Mouse (Mus musculus): ENCODE results near the gene Slc26a6. TPM values are rescaled to one million over a fixed set of nuclear protein-coding genes. Genes with fewer than 3 reads are reported as not detected.
A peak's percentile ranks its signal among the peaks of the same experiment; 100 is the strongest.

Slc26a6 gene
- polyA plus RNA-seq, 1 experiment from 2014 or later = 13.5 TPM

DNA sequence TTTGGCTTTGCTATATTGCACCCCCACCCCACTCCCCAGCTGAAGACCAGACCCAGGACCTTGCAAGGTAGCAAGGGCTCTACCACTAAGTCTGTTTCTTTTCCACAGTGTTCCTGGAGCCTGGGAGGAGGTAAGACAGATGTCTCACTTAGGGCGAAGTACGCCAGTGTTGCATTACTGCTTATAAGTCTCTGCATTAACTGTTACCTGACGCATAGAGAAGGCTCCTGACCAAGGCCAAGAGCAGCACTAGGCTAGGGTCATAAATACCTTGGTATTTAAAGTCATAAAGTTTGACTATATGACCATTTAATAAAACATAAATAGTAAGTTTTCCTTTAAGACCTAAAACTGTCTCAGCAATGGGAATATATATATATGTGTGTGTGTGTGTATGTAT, 75.3 kb downstream of the Slc26a6 start:
- H3K4me3 ChIP-seq (ENCODE audit: low read depth, low read length) = no peak overlapping the region
- no peaks in the 10 kb centered on the region for H3K27me3 ChIP-seq (ENCODE audit: control insufficient read depth, insufficient read depth, low read length)
- DNase-seq (ENCODE audit: low spot score) (no peak), ATAC-seq (ENCODE audit: insufficient number of reproducible peaks, low FRiP score, low TSS enrichment, low read depth) (no peak)
- no peaks in the 10 kb centered on the region for H3K9me3 ChIP-seq (ENCODE audit: control insufficient read depth, low read length)
- H3K36me3 ChIP-seq (ENCODE audit: control insufficient read depth, insufficient read depth, low read length) = no peaks in the 10 kb centered on the region
- WGBS = 86% methylated on average over 3 of the region's 3 CpGs
- H3K9ac ChIP-seq (ENCODE audit: low read length) = no peak overlapping the region
- H3K4me1 ChIP-seq (ENCODE audit: control insufficient read depth, insufficient read depth, low read length) = no peaks in the 10 kb centered on the region
- no peak overlapping the region for H3K27ac ChIP-seq (replicated peaks; ENCODE audit: low read depth, low read length)
- no peak overlapping the region for H3K4me2 ChIP-seq (ENCODE audit: low read depth, severe bottlenecking)

DNA sequence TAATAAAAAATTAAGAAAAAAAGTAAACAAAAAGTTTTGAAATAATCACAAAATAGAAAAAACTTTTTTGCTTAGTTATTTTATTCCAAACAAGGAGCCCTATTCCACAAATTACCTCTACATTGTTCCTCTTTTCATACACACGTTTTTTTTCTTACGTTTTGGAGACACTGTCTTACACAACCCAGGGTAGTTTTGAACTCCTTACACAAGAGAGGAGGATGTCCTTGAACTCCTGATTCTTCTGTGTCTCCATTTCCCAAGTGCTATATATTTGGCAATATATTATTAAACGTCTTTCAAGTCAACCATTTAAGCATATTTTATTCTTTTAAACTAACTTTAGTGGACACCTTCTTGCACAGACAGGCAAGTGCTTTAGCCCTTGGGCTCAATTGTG, 82.9 kb downstream of the Slc26a6 start:
- Histone ChIP-seq H3K27me3 (ENCODE audit: control insufficient read depth, insufficient read depth, low read length) (no peaks in the 10 kb centered on the region), H3K9ac (ENCODE audit: low read length) (no peak overlapping the region), H3K9me3 (ENCODE audit: control insufficient read depth, low read length) (no peaks in the 10 kb centered on the region), H3K36me3 (ENCODE audit: control insufficient read depth, insufficient read depth, low read length) (peaks cover 16% of the 10 kb centered on the region), H3K27ac (replicated peaks; ENCODE audit: low read depth, low read length) (no peak overlapping the region), H3K4me2 (ENCODE audit: low read depth, severe bottlenecking) (no peak overlapping the region), H3K4me1 (ENCODE audit: control insufficient read depth, insufficient read depth, low read length) (no peaks in the 10 kb centered on the region), H3K4me3 (ENCODE audit: low read depth, low read length) (no peak overlapping the region; the same call in 1 of the 2 replicates)
- 18% methylated on average over 3 of the region's 3 CpGs for WGBS
- DNase-seq (ENCODE audit: low spot score) = no peak
- no peak for ATAC-seq (ENCODE audit: insufficient number of reproducible peaks, low FRiP score, low TSS enrichment, low read depth)

- peak; percentile 98 for DNase-seq (ENCODE audit: low spot score)
- peak; percentile 85 for ATAC-seq (ENCODE audit: insufficient number of reproducible peaks, low FRiP score, low TSS enrichment, low read depth)
- WGBS = under 1% methylated on average over 57 of the region's 58 CpGs
- H3K4me3 ChIP-seq (ENCODE audit: low read depth, low read length) = peak within 1 kb of the TSS; percentile 98
- H3K4me2 ChIP-seq (ENCODE audit: low read depth, severe bottlenecking) = peak within 1 kb of the TSS; percentile 77
- no peaks in the 10 kb centered on the region for H3K4me1 ChIP-seq (ENCODE audit: control insufficient read depth, insufficient read depth, low read length)
- H3K9ac ChIP-seq (ENCODE audit: low read length) = peak within 1 kb of the TSS; percentile 89
- no peaks in the 10 kb centered on the region for H3K27me3 ChIP-seq (ENCODE audit: control insufficient read depth, insufficient read depth, low read length)
- H3K9me3 ChIP-seq (ENCODE audit: control insufficient read depth, low read length) = no peaks in the 10 kb centered on the region
- peaks cover 16% of the 10 kb centered on the region for H3K36me3 ChIP-seq (ENCODE audit: control insufficient read depth, insufficient read depth, low read length)
- no peak within 1 kb of the TSS for H3K27ac ChIP-seq (replicated peaks; ENCODE audit: low read depth, low read length)
Measured at GRCm38 (mm10) chr9:108936418-108937364, 83.6 kb downstream of the Slc26a6 start, which contains the start of gene Uqcrc1. Gene Uqcrc1, plus strand, starts transcription at chr9:108936633.

- Histone ChIP-seq H3K4me1 (ENCODE audit: control insufficient read depth, insufficient read depth, low read length) (peaks cover 20% of the 10 kb centered on the region), H3K9me3 (ENCODE audit: control insufficient read depth, low read length) (no peaks in the 10 kb centered on the region), H3K4me2 (ENCODE audit: low read depth, severe bottlenecking) (no peak overlapping the region), H3K27ac (replicated peaks; ENCODE audit: low read depth, low read length) (no peak overlapping the region), H3K4me3 (ENCODE audit: low read depth, low read length) (no peak overlapping the region), H3K36me3 (ENCODE audit: control insufficient read depth, insufficient read depth, low read length) (peaks cover 35% of the 10 kb centered on the region), H3K27me3 (ENCODE audit: control insufficient read depth, insufficient read depth, low read length) (no peaks in the 10 kb centered on the region), H3K9ac (ENCODE audit: low read length) (no peak overlapping the region)
- DNase-seq (ENCODE audit: low spot score) (no peak), ATAC-seq (ENCODE audit: insufficient number of reproducible peaks, low FRiP score, low TSS enrichment, low read depth) (no peak)
- WGBS = 87% methylated on average over 9 of the region's 9 CpGs
Measured at GRCm38 (mm10) chr9:108945111-108945510, 92.0 kb downstream of the Slc26a6 start.

DNA sequence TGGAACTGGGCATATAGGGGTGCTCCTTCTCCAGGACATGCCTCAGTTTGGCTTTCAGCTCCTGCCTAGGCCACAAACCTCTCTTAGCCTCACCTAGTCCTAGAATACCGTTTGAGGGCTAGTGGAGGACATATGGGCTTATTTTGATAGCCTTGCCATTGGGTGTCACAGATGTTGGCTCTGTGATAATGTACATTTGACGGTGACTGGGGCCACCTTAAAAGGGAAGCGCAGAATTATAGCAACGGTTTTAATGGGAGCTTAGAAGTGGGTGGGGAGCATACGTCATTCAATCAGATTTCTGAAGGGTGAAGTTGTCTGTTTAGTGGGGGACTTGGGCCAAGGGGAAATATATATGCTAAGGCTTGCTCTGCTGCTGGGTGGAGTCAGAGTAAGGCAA, 92.5 kb downstream of the Slc26a6 start:
- no peak overlapping the region for H3K27ac ChIP-seq (replicated peaks; ENCODE audit: low read depth, low read length)
- H3K4me3 ChIP-seq (ENCODE audit: low read depth, low read length) = no peak overlapping the region
- no peaks in the 10 kb centered on the region for H3K9me3 ChIP-seq (ENCODE audit: control insufficient read depth, low read length)
- no peak overlapping the region for H3K4me2 ChIP-seq (ENCODE audit: low read depth, severe bottlenecking)
- peaks cover 23% of the 10 kb centered on the region for H3K4me1 ChIP-seq (ENCODE audit: control insufficient read depth, insufficient read depth, low read length)
- WGBS = 92% methylated on average over 5 of the region's 5 CpGs
- H3K9ac ChIP-seq (ENCODE audit: low read length) = no peak overlapping the region
- no peaks in the 10 kb centered on the region for H3K27me3 ChIP-seq (ENCODE audit: control insufficient read depth, insufficient read depth, low read length)
- ATAC-seq (ENCODE audit: insufficient number of reproducible peaks, low FRiP score, low TSS enrichment, low read depth) (no peak), DNase-seq (ENCODE audit: low spot score) (no peak)
- H3K36me3 ChIP-seq (ENCODE audit: control insufficient read depth, insufficient read depth, low read length) = peaks cover 35% of the 10 kb centered on the region

DNA sequence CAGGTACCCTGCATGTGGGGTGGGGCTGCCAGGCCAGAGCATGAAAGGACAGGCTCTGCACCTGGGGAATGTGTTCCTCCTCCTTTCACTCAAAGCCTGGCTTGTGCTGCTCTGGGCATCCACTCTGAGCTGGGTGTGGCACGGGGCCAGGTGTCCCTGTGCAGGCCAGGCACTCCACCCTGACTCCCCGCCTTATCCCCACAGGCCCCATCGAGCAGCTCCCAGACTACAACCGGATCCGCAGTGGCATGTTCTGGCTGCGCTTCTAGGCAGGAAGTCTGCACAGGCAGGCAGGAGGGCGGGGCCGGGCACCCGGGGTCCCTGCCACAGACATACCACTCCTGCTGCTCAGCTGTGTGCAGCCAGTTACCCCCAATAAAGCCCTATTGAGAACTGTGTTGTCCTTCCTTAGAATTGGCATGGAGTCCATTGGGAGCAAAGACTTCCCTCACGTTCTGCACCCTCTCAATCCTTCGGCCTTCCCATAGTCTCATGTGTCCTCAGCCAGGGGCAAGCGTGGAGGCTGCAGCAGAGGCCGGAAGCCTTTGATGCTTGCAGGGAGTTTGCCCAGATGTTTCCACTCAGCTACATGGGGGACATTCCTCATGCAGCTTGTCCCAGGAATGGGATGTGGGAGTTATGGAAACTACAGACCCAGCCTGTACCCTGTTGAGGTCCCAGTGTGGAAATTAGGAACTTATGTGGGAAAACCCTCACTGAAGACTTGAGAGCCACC, 96.3 kb downstream of the Slc26a6 start:
- Histone ChIP-seq H3K27ac (replicated peaks; ENCODE audit: low read depth, low read length) (peak overlapping the region; percentile 79), H3K4me3 (ENCODE audit: low read depth, low read length) (no peak overlapping the region), H3K4me1 (ENCODE audit: control insufficient read depth, insufficient read depth, low read length) (peaks cover 26% of the 10 kb centered on the region), H3K9ac (ENCODE audit: low read length) (no peak overlapping the region), H3K36me3 (ENCODE audit: control insufficient read depth, insufficient read depth, low read length) (peaks cover 25% of the 10 kb centered on the region), H3K9me3 (ENCODE audit: control insufficient read depth, low read length) (no peaks in the 10 kb centered on the region), H3K27me3 (ENCODE audit: control insufficient read depth, insufficient read depth, low read length) (peaks cover 12% of the 10 kb centered on the region), H3K4me2 (ENCODE audit: low read depth, severe bottlenecking) (peak overlapping the region; percentile 11; the same call in 1 of the 2 replicates)
- peak; percentile 66 for ATAC-seq (ENCODE audit: insufficient number of reproducible peaks, low FRiP score, low TSS enrichment, low read depth)
- 31% methylated on average over 13 of the region's 13 CpGs for WGBS
- DNase-seq (ENCODE audit: low spot score) = peak; percentile 78

DNA sequence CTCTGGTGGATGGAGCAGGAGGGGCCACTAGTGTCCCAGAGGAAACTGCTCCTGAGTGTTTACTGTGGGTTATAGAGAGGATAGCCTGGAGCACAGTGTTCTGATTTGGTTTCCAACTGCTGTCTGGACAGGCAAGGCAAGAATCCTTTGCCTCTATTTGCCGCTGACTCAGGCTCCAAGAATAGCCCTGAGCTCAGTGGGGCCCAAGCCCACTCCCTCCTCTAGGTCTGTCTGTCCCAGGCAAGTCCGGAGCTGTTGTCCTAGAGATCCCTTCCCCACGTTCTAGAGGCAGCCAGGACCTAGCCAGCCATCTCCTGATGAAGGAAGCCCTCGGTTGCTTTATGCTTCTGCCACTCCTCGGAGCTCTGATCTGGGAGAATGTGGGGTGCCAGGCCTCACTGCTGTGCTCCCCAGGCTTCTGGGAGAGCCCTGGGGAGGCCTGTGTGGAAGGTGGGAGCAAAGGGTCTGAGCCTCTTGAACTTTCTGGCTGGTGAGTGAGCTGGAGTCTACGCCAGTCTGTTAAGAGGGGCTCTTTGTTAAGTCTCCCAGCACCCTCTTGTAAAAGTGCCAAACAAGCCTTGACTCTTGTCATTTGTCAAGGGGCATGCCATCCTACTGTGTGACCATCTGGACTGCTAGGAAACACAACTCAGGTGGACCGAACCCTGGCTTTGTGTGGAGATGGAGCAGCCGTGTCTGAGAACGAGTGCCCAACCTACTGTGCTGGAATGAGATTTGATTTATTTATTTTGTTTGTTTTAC, 97.1 kb downstream of the Slc26a6 start:
- Histone ChIP-seq H3K4me2 (ENCODE audit: low read depth, severe bottlenecking) (no peak overlapping the region), H3K9me3 (ENCODE audit: control insufficient read depth, low read length) (no peaks in the 10 kb centered on the region), H3K36me3 (ENCODE audit: control insufficient read depth, insufficient read depth, low read length) (peaks cover 21% of the 10 kb centered on the region), H3K9ac (ENCODE audit: low read length) (no peak overlapping the region), H3K27me3 (ENCODE audit: control insufficient read depth, insufficient read depth, low read length) (peaks cover 14% of the 10 kb centered on the region), H3K27ac (replicated peaks; ENCODE audit: low read depth, low read length) (peak overlapping the region; percentile 79), H3K4me3 (ENCODE audit: low read depth, low read length) (no peak overlapping the region), H3K4me1 (ENCODE audit: control insufficient read depth, insufficient read depth, low read length) (peaks cover 26% of the 10 kb centered on the region)
- WGBS = 73% methylated on average over 9 of the region's 9 CpGs
- ATAC-seq (ENCODE audit: insufficient number of reproducible peaks, low FRiP score, low TSS enrichment, low read depth) (no peak), DNase-seq (ENCODE audit: low spot score) (no peak)
